Mouse (Mus musculus): Measurements from ENCODE around the gene Gm43302. TPM values are rescaled to one million over a fixed set of nuclear protein-coding genes. Genes with fewer than 3 reads are reported as not detected.
"Not testable (repeated sequence)": the region's sequence is repeated elsewhere in the genome, so short reads cannot be mapped to it uniquely, and the experiment has no call there.

The Gm43302 gene
- total RNA-seq, 2 experiments from 2014 or later = 0.07 to 0.12 TPM

- intact Hi-C loops (cut with DNase I); DNase-seq: not testable (repeated sequence)
Observed at GRCm38 (mm10) chr5:105200791-105201355, 92.6 kb downstream of the Gm43302 start.

- intact Hi-C loops (cut with DNase I); DNase-seq: not testable (repeated sequence)
Observed at GRCm38 (mm10) chr5:105199149-105199548, 94.3 kb downstream of the Gm43302 start.

GRCm38 (mm10) chr5:105197915-105198560, 95.5 kb downstream of the Gm43302 start:
- DNase-seq; intact Hi-C loops (cut with DNase I): not testable (repeated sequence)

GRCm38 (mm10) chr5:105196308-105196707, 97.2 kb downstream of the Gm43302 start:
- intact Hi-C loops (cut with DNase I); DNase-seq: not testable (repeated sequence)

- DNase-seq; intact Hi-C loops (cut with DNase I): not testable (repeated sequence)
Observed at GRCm38 (mm10) chr5:105192536-105192935, 101.0 kb downstream of the Gm43302 start.

- intact Hi-C loops (cut with DNase I) = no loop called here
- DNase-seq = no peak
Observed at GRCm38 (mm10) chr5:105181446-105181845, 112.0 kb downstream of the Gm43302 start.

Other genes starting within 250 kb of the Gm43302 start
- gene Gbp9, start 154.2 kb downstream of the Gm43302 start, total RNA-seq (2021) = 10 to 100 TPM; 10.2 to 12.2 TPM
- gene Gbp8, start 154.2 kb downstream of the Gm43302 start, total RNA-seq (2021) = 1 to 10 TPM in 1 of 2 experiments, under 1 TPM in 1; 0.10 to 1.3 TPM
- gene Gbp4, start 154.1 kb downstream of the Gm43302 start, total RNA-seq (2021) = 1 to 10 TPM; 6.5 to 7.0 TPM
- under 1 TPM in 1 of 2 experiments, not detected in 1; 0.20 TPM for gene Gbp10, start 54.2 kb downstream of the Gm43302 start, total RNA-seq (2021)
- gene Gbp6, start within 50 bp of the Gm43302 start, total RNA-seq (2021) = 1 to 10 TPM; 2.1 to 2.6 TPM
- 10 to 100 TPM in 1 of 2 experiments, 1 to 10 TPM in 1; 8.8 to 10.6 TPM for gene Lrrc8b, start 122.1 kb upstream of the Gm43302 start, total RNA-seq (2021)
- gene Lrrc8c, start 225.7 kb upstream of the Gm43302 start, total RNA-seq (2021) = 10 to 100 TPM; 45.8 to 51.7 TPM